Mouse (Mus musculus) brain, embryonic 14.5 days (tissue): ENCODE measurements around the gene Hist2h4. TPM values are rescaled to one million over a fixed set of nuclear protein-coding genes. Genes with fewer than 3 reads are reported as not detected.

Experiments used
- DNase-seq: peaks from one replicate; pipeline ENCODE4 v3.0.0-alpha.2; 2011; ENCODE audit warnings: low read depth
- CTCF ChIP-seq: fragments of 200-500 bp; IDR thresholded peaks from 2 replicates; pipeline ENCODE4 v1.5.1; 2012; ENCODE audit warnings: inconsistent platforms, mild to moderate bottlenecking, moderate library complexity, borderline replicate concordance; ENCODE audit not compliant: insufficient read depth, insufficient read length; ENCODE audit errors: extremely low read depth
- POLR2A ChIP-seq: fragments of 200-500 bp; IDR thresholded peaks from 2 replicates; pipeline ENCODE4 v1.6.1; 2012; ENCODE audit warnings: mild to moderate bottlenecking, inconsistent platforms, borderline replicate concordance; ENCODE audit not compliant: poor library complexity, insufficient read depth, insufficient read length, severe bottlenecking; ENCODE audit errors: extremely low read depth
- polyA plus RNA-seq: library from polyadenylated mRNA; depleted of rRNA; stranded (reverse); fragments of >200 nt; gene quantifications from 2 replicates; pipeline ENCODE4 v1.2.3, GENCODE M21; 2012

Hist2h4 gene
- polyA plus RNA-seq, 1 experiment: 5.9 TPM

DNA sequence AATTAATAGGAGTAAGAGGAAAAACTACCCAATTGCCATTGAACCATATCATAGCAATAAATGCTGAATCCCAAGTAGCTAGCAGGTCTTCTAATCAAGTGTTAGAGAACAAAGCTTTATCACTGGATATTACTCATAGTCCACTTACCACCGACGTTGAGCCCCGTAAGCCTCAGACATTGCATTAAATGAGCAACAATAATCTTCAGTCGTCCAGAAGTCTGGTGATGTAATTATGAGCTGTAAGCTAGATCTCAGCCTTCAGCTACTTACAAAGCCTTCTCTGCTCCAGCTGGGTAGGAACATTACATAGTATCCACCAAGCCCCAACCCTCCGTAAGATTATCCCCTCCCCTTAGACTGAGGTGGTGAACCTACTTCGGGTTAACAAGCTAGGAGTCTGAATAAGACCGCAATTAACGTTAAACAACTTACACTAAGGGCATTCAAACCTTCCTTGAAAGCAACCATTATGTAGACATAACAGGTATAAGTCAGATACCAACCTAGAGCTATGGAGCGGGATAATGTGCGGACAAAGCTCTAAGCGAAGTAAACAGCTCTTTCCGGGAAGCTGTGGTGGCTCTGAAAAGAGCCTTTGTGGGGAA, 25.1 kb downstream of the Hist2h4 start:
- TF ChIP-seq CTCF (no peak), POLR2A (no peak)
- peak; percentile 41 for DNase-seq

DNA sequence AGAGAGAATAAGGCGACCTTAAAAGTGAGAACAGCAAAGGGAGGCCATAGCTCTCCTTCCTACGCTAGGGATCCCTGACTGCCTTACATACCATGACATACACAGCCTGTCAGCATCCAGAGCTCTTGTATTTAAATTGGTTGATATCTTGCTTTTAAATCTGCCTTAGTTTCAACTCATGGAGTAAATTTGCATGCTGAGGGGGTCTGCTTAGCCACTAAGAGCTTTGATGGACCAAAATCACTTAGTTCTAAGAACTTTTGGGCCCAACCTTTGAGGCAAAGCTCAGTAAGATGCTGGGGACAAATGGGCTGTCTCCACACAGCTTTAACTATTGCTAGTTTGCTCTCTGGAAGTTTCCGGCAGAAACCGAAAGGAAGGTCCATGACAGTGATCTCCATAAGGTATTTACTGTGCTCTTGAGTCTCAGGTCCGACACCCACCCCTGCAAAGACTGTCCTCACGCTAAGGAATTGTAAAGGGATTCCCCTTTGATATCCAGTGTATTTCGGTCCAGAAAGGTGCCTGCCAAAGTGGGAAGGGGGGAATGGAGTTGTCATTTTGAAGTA, 25.7 kb downstream of the Hist2h4 start:
- TF ChIP-seq POLR2A: no peak
- TF ChIP-seq CTCF: no peak
- DNase-seq: peak; percentile 25

DNA sequence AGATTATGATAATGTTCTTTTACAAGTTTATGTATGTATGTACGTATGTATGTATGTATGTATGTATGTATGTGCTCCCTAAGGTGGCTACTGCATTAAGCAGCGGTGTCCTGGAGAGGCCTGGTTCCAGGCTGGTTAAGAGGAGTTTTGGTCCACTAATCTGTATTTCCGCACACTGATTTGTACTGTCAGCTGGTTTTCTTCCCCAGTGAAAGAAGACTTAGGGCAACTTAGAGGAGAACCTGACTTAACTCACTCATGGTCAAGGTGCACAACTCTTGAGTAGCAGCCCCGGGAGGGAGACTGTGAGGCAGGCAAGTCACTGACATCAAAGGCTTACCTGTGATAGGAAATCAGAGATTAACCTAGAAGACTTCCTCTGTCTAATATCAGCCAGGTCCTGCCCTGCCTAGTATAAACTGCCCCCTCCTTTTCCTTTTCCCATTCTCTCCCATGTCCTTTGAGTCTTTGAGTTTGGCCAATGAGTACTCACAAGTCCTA, 26.2 kb downstream of the Hist2h4 start:
- no peak for DNase-seq
- TF ChIP-seq POLR2A: no peak
- no peak for TF ChIP-seq CTCF

- DNase-seq: no peak
- TF ChIP-seq CTCF (no peak), POLR2A (no peak)
Observed at GRCm38 (mm10) chr3:96235836-96236235, 27.3 kb downstream of the Hist2h4 start.

DNA sequence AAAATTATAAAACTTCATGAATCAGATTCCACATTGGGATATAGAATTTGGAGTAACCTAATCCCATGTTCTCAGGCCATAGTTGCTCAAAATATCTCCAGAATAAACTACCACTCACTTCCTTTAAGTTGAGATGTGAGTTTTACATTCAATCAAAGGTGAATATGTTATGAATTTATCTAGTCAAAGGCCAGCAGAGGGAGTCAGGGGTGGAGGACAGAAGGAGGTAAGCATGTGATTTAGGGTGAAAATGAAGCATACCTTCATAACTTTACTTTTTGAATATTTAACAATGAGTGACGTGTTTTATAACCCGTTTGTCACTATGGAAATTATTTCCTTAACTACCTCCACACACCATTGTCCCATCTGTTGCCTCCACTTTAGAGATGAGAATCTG, 28.2 kb downstream of the Hist2h4 start:
- no peak for DNase-seq
- TF ChIP-seq CTCF (no peak), POLR2A (no peak)

- TF ChIP-seq CTCF (no peak), POLR2A (no peak)
Observed at GRCm38 (mm10) chr3:96231758-96232120, 31.4 kb downstream of the Hist2h4 start.

GRCm38 (mm10) chr3:96230910-96231757, 32.0 kb downstream of the Hist2h4 start:
- TF ChIP-seq POLR2A: no peak
- TF ChIP-seq CTCF: no peak
- no peak for DNase-seq

More at GRCm38 (mm10) chr3:96231758-96232120, 31.4 kb downstream of the Hist2h4 start:
- no peak for DNase-seq

GRCm38 (mm10) chr3:96230404-96230803, 32.7 kb downstream of the Hist2h4 start:
- TF ChIP-seq POLR2A (no peak), CTCF (no peak)

DNA sequence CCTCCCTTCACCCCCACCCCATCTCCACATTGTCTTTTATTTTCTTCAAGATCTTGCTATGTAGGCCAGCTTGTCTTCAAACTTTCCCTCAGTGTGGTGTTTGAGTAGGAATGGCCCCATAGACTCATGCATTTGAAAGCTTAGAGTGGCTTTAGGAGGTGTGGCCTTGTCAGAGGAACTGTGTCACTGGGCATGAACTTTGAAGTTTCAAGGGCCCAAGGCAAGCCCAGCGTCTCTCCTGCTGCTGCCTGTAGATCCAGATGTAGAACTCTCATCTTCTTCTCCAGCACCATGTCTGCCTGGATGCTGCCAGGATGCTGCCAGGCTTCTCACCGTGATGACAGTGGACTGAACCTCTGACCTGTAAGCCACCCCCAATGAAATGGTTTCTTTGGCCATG, 34.3 kb downstream of the Hist2h4 start:
- DNase-seq: no peak
- TF ChIP-seq CTCF: no peak
- no peak for TF ChIP-seq POLR2A

More at GRCm38 (mm10) chr3:96230404-96230803, 32.7 kb downstream of the Hist2h4 start:
- DNase-seq: no peak

GRCm38 (mm10) chr3:96226695-96227648, 36.1 kb downstream of the Hist2h4 start:
- TF ChIP-seq POLR2A: no peak
- no peak for DNase-seq
